Mouse (Mus musculus) heart, adult 18-20 months (tissue): ENCODE data around the gene Hcn1. TPM values are rescaled to one million over a fixed set of nuclear protein-coding genes. Genes with fewer than 3 reads are reported as not detected.

Source experiments
- DNase-seq, 2 experiments: peaks; one replicate each; pipeline ENCODE4 v3.0.0; 2021 to 2022; ENCODE audit warnings: mixed read lengths in 1 of 2
- long read RNA-seq, 2 experiments: library from polyadenylated mRNA; stranded (forward); transcript quantifications; one replicate each; pipeline ENCODE4 v2.0.0; 2021
- total RNA-seq, 2 experiments: library from RNA; stranded (reverse); gene quantifications; 2 replicates each; pipeline ENCODE4 v1.2.3; 2021

Gene Hcn1
- total RNA-seq, result 1 to 10 TPM in 1 of 2 experiments, under 1 TPM in 1; 0.67 to 1.2 TPM
- long read RNA-seq, experiment 1, result 0 reads
- long read RNA-seq, experiment 2, full-length matches to known transcripts, result 1 of 1 reads
- long read RNA-seq, experiment 2, partial matches to known transcripts, result 0 of 1 reads
- long read RNA-seq, experiment 2, other reads (novel, unspliced or antisense), result 0 of 1 reads

DNA sequence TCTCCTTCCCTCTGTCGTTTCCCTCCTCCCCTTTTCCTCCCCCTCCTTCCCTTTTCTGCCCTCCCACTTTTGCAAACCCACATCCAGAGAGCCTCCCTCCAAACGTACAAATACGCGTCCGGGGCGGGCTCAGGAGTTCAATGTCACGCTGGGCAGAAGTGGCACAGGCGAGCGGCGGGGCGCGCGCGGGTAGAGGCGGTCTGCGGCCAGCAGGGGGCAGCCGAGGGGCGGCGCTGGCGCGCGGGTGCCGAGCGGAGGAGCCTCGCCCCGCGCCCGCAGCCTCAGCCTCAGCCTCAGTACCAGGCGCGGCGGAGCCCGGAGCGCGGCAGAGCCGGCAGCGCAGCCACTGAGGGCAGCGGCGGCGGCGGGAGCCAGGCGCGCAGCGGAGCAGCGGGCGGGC lies at the start of gene Hcn1:
TSS of gene Hcn1 (plus strand) at position 140 of the 400 bp plus-strand sequence.
- peak; percentile 27 to 56 for DNase-seq

DNA sequence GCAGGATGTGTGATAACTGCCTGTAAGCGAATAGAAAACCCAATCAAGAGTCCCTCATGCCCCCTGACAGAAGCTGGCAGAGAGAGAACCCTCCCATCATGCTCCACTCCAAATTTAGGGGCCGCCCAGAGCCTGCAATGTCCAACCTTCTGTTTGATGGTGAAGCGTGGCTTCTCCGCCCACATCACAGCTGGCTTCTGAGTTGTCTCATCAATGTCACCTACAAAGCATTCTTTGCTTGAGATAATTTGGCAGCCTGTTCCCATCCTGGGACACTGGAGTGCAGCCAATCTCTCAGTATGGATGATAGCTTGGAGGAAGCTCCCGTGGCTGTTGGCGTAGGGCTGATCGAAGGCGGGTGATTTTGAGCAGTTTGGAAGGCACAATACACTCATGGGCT lies 34.9 kb upstream of the Hcn1 start:
- DNase-seq, result peak; percentile 28 to 30

DNA sequence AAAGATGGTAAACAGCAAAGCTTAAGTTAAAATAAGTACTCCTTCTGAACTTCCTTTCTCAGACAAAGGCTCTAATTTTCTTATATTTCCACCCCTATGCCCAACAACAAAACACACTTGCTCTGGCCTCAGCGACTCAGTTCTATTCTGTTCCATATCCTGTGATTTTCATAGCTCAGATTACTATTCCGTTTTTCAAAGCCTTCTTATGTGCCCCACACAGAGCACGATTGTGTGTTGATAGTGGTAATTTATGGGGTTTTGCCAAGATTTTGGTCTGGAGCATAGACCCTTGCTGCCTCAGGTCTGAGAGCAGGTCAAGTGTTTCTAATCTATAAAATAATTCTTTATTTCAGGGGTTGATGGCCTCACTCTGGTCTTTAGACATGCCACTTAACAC lies 30.4 kb upstream of the Hcn1 start:
- DNase-seq, result no peak

DNA sequence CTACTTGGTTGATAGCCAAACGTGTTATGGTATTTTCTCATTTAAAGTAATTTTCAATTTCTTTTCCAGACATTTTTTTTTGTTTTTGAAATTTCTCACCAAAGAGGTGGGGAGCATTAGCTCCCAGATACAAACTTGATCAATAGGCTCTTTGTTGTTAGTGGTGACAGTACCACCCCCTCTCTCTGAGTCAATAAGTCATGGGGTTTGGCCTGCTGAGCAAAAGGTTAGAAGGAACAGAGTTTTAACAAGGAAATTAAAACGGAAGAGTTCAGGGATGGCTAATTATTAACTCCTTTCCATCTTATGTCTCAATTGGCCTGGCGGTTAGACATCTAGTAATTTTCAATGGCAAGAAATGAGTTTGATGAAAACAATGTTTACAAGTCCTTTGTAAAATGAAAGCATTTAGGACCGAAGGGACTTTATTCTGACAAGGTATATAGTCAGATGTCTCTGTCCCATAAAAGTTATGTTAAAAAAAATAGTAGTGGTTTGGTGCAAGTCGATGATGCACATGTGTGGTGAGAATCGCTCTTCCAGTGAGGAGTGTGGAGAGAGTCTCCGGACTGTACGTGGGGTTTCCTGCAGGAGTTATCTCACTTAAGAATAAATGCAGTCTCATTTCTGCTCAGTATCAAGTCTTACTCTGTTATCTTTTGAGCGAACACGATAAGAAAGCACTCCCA lies 7.5 kb upstream of the Hcn1 start:
- DNase-seq, result no peak

DNA sequence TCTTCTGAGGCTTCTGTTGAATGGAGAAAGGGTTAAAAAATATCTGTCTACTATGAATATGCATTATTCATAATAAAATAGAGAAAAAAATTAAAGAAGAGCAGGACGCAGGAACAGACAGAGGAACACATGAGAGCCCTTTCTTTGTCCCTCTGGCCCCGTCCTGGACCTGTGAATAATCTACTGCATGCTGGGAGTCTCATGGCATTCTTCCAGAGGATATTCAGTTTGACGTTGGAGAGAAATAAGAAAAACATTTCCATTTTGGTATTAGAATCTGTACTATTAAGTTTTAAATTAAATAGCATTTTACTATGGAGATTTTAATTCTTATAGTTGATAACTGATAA lies 7.0 kb upstream of the Hcn1 start:
- DNase-seq, result no peak

DNA sequence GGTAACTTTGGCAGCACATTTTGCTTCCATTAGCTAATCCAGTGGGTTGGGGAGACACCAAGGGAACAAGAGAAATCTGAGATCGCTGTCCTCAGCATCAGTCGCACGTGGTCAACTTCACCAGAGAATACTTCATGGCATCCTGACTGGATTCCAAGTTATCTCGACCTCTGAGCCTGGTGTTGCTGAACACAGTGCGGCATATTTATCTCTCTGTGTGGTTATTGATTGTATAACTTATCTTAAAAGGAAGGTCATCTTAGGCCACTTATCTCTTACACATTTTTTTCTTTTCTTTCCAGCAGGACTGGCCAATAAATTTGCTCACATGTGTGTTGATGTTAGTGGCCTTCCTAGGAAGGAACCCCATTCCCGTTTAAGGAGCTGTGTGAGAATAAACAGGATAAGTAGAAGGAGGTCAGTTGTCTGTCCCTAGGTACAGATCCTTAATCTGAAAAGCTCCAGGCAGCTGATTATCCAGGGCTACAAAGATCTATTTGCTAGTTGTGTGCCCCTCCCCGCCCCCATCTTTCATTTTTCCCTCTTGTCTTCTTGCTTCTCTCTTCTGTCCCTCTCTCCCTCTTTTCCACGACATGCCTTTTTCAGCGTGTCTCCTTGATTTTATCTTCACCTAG lies 672 bp upstream of the Hcn1 start:
- no peak for DNase-seq

DNA sequence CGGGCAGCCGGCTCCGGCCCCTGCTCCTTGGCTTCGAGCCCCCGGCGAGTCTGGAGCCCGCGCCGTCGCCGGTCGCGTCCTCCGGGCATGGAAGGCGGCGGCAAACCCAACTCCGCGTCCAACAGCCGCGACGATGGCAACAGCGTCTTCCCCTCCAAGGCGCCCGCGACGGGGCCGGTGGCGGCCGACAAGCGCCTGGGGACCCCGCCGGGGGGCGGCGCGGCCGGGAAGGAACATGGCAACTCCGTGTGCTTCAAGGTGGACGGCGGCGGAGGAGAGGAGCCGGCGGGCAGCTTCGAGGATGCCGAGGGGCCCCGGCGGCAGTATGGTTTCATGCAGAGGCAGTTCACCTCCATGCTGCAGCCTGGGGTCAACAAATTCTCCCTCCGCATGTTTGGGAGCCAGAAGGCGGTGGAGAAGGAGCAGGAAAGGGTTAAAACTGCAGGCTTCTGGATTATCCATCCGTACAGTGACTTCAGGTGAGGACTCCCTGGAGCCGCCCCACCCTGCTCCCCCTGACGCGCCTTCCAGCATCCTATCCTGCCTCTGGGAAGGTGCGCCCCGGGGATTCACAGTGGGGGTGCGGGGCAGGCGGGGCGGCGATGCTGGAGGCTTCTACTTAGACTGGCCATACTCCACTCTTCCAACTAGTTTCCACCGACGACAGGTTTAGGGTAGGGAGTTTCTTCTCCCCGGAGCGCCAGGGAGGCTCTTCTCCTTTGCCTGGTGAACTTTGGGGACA lies 668 bp downstream of the Hcn1 start:
- DNase-seq, result no peak

DNA sequence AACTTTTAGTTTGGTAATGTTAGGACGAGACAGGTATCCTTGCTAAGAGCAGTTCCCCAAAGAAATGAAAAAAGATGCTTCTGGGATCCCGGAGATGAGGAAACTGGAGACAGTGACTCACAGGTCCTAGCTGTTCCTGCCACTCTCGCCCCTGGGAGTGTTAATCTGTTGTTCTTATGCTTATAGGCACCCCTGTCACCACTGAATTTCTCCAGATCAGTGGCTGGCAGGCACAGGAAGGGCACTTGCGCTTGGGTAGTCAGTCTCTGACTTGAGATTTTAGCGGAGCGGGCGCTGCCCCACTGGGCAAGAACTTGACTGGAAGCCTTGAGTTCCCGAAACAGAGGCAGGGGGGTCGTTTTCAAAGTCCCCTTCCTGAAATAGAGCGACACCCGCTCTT lies 1.3 kb downstream of the Hcn1 start:
- no peak for DNase-seq

DNA sequence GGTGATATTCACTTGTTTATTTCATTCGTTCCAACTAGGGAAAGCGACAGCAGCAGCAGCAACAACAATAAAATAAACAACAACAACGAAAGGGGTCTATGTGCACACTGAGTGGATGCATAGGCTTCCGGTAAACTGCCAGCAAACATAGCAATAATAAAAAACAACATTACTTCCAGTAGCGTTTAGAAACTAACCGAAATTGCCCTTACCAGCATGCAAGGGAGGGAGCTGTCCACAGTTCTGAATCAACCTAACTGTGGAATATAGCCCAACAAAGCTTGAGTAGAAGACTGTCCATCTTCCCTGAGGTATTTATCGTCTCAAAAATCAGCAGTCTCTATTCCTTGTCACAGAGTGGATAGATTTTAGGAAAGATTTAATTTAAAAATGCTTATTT lies 2.0 kb downstream of the Hcn1 start:
- DNase-seq, result peak in 1 of 2 experiments; percentile 37

DNA sequence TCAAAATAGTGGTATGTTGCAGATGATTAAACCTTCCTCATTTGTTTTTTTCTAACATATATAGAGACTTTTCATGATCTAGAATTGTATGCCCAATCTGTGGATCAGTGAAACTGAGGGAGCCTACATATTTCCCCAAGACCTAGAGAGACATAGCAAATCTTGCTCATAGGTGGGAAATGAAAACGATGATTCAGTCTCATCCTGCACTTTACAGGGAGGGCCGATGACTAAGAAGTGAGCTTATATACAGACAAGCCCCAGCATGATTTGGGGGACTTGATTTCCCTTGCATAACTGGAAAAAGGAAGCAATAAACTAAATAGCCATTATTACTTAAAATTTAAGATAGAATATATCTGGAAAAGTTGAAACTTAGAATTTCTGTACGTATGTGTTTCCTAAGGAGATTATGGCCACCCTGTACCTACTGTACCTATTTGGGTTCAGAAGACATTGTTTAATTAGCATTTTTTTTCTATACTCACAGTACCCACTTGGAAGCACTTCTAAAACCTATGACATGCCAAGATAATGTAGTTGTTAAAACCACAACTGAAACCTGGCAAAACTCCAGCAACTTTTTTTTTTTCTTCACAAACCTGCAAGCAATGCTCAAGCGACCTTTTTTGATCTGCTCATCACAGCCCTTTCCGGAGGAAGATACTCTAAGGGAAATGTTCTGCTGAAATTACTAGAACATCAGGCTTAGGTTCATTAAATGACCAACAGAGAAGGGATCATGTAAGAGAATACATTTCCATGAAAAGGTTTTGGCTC lies 3.0 kb downstream of the Hcn1 start:
- no peak for DNase-seq

DNA sequence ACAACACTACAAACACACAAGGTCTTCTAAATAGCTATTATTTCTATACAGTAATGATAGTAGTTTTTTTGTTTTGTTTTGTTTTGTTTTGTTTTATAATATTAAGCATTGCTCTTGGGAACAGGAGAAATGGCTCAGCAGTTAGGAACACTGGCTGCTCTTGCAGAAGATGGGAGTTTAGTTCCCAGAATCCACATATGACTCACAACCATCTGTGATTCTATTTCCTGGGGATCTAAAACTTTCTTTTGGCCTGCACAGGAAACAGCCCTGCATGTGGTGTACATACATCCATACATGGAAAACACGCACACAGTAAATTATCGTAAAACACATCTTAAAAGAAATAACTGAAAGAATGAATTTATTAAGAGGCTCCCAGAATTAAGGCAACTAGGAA lies 9.8 kb downstream of the Hcn1 start:
- DNase-seq, result no peak

DNA sequence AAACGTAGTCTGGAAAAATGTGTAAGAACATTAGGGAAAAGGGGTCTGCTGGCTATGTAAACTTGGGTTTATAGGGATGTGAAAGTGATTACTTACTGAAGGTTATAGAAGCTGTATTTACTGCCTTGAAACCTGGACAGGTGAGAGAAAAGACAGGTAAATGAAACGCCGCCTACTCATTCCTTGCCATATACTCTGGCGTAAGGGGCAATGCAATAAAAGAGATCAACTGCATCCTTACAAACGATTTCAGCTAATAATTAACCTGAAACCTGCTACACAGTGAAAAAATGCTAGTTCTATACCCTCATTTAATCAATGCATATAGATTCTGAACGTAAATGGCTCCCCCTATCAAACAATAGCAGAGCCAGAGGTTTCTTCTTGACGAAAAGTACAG lies 17.4 kb downstream of the Hcn1 start:
- no peak for DNase-seq

DNA sequence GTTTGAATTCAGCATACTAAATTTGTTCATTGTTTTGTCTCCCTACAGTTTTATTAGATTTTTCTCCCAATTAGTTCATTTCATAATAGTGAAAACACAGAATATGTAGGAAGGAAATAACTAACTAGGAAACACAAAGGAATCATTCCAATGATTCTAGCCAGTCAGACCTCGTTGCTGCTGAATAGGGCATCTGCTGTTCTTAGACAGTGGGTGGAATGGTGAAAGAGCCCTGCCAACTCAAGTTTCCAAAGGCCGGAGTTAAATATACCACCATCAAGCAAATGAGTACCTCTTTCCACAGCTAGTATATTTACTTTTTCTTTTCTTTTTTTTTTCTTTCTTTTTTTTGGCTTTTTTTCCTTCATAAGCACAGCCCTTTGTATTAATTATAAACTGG lies 55.4 kb downstream of the Hcn1 start:
- no peak for DNase-seq

DNA sequence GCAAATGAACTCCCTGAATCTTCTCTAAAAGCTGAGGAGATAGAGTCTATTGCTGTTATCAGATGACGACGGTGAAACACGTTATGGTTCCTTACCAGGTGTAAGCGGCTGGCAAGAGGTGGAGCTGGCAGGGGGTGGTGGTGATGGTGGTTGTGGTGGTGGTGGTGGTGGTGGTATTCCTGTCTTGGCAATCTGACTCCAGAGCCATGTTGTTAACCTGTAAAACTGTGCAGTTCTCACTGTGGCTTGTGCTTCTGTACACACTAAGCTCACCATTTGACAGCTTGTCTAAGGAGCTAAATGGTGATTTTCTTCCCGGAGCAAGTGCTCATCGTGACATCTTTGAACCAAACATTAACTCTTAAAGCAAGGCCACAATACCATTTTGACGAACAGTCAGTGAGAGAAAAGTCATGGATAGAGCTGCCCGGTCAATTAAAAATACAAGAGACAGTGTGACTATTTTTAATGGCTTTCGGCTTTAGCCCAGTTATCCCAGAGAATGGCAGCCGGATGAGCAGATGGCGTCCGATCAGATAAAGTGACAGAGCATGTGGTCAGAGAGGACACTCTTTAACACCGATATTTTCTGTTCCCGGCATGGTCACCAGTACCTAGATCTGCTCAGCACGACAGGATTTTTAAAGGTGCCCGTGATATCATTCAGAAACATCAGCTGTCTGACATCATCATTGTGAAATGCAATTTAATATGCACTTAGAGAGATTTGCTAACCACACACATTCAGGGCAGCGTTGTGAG lies 56.5 kb downstream of the Hcn1 start:
- DNase-seq, result no peak

DNA sequence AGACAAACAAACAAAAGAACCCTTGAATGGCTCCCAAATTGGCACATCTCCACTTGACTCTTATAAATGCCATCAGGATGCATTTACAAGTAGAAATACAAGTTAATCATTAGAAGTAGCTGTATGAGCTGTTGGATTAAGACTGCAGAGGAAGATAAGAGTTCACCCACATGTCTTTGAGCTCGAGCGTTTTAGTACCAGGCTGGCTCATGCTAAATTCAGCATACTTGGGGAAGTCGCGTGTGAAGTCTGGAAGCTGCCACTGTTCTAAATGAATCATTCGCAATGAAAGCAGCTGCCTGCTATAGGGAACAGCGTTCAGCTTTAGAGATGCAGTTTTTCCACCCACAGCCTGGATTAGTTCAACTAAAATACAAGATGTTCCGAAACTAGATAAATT lies 57.4 kb downstream of the Hcn1 start:
- DNase-seq, result no peak

DNA sequence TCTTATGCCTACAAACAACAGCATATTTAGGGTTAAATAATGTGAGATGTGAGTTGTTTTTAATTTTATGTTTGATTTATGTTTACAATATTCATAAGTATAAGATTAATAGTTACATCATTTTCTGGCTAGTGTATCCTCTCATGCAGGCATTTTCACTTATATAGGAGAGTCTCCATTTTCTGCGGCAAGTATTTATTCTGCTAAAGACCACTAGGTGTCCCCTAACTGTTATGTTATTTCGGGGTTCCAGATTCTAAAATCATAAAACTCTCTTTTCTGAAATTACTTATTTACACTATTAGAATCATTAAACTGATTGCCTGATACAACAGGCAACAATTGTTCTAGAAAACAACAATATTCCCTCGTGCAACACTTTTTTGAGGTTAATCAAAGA lies 60.5 kb downstream of the Hcn1 start:
- DNase-seq, result no peak

DNA sequence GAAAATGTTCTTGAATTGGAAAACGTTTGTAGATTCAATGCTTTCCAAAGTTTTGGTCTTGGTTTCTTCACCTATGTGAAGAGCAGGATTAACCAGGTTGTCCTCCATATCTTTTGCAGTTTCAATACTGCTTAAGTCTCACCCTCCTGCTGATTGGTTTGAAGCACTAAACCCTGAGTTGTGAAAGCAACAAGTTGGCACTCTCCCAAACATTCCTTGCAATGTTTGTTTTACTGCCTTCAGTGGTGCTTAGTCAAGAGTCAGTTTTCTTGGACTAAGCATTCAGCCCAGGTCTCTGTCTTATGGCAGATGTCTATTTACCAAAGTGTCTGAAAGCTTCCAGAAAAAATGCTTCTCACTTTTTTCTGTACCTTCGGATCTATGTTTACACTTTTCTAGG lies 67.2 kb downstream of the Hcn1 start:
- DNase-seq, result no peak

DNA sequence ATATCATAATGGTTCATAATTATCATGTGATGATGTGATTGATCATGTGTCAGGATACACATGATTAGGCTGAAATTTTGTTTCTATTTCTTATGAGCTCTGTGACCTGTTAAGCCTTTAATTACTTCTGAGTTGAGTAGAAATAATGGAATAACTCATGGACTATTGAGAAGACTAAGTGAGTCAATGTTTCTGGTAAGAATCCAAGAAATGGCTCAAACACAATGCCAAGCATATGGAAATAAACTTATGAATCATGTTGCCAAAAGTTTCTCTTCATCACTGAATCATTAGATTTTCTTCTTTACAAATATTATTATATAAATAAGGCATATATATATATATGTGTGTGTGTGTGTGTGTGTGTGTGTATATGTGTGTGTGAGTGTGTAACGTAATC lies 69.7 kb downstream of the Hcn1 start:
- DNase-seq, result no peak

DNA sequence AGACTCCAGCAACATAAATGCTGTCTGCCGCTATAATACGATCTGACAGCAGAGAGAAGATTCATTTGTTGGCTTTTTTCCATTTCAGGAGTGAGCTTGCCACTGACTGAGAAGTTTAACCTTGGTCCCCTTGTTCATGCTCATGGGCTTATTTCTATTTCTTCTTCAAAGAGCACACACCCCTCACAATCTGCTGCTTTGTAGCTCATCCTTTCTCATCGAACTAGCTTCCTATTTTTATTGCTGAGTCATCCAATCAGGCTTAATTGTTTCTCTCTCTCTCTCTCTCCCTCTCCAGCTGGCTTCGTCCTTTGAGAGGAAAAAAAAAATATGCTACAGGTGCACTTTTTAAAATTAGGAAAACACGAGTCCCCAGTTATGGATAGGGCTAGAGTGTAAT lies 74.3 kb downstream of the Hcn1 start:
- DNase-seq, result no peak

DNA sequence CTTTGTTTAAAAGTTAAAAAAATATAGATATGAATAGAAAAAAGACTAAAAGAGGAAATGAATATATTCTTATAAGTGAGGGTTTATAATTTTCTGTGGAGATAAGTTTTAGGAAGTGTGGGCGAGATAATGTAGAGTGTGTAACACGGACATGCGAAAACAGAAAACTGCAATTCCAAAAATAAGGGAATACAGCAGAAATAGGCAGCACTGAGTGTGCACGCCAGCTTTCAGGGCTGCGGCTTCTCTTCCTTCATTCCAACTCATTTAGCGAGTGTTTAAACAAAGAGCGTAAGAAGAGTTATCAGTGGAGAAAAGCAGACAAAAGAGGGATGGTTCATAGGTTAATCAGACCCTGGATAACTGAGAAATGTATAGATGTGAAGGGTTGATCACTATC lies 85.5 kb downstream of the Hcn1 start:
- no peak for DNase-seq

DNA sequence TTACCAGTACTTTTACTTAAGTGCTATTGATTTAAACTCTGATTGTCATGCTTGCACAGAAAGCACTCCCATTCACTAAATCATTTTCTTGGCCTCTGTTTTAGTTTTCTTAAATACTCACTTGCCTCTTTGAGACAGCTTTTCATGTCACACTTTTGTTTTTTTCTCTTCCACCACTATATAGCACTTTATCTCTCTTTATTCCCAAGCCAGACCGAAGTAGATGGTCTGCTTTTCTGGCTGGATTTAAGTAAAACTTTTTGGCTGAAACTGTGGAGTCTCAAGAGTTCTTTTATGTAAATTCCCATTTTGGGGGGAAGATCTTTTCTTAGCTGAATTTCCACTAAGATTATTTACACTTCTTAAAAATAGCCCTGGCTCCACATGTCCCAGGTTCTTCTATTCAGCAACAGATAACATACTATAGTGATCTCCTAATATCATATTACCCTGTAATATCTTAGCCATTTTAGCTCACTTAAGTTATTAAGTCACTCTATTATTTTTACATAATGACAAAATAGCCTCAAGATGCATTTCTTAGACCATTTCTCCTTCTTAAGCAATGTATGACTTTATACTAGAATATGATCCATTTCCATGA lies 92.7 kb downstream of the Hcn1 start:
- DNase-seq, result no peak
